Mouse (Mus musculus) natural killer cell, adult 2 months (primary cell): ENCODE results near the gene Ntrk3.

Experiments
- DNase-seq, 2 experiments: peaks; one replicate each; pipeline ENCODE4 v3.0.0; 2022; ENCODE audit warnings: low spot score in 2 of 2

Gene Ntrk3

DNA sequence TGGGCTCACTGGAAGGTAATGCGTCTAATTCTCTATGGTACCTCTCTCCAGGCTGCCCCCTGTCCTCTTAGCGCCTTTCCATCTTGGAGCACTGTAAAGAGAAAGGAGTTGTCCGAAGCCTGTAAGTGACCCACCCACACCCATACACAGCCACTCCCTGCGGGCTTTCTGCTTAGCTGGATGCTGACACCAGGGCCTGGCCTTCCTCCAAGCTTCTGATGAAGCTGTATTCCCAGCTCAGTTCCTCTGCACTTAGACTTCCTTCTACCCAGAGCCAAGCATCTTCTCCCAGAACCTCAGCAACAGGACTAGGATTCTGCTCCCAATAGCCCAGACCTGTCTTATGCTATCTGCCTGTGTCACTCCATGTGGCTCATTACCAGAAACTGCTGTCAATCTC, 114.1 kb downstream of the Ntrk3 start:
- no peak for DNase-seq

DNA sequence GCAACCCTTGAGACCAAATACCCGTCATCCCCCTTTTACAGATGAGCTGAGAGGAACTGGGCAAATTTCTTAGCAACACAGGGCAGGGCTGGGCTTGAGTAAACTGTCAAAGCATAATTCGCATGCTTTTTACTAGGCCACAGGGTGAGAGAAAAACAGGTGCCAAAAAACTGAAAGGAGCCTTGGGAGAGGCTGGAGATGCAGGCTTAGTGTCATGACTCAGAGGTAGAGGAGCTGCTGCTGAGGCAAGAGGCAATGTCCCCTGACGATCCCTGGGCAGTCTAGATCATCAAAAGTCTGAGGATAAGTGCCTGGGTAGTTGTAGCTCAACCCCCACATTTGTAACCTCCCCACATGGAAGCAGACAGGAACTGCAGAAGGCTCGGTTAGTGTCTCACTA, 116.7 kb downstream of the Ntrk3 start:
- no peak for DNase-seq

DNA sequence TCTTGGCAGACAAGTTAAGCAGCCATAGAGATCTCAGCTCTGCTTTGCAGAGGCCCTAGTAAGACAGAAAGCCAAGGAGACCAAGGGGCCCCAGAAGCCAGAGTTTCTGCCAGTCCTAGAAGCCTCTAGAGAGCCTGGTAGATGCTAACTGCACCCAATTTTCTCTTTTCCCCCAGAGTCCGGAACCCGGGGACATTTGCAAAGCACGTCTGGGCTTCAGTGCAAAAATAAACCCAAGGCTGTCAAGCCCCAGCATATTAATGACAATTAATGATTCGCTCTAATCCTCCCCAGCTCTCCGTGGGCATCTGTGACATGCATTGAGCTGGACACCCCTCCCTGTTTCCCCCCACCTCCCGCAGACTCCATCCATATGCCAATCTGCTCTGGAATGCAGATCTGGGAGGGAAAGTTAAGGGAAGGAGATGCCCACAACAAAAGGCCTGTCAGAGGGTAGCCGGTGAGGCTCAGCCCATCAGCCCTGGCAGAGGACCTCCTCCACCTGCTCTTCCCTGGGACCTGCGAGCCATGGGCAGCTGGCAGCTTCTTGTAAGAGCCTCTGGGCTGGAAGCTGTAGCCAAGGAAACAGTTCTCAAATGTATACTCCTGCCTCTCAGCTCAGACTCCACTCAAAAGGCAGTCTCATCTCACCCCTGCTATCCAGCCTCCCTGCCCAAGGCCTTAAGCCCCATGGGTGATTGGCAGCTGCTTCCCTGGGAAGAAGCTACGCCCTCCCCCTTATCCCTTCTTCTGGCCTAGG, 117.8 kb downstream of the Ntrk3 start:
- no peak for DNase-seq

DNA sequence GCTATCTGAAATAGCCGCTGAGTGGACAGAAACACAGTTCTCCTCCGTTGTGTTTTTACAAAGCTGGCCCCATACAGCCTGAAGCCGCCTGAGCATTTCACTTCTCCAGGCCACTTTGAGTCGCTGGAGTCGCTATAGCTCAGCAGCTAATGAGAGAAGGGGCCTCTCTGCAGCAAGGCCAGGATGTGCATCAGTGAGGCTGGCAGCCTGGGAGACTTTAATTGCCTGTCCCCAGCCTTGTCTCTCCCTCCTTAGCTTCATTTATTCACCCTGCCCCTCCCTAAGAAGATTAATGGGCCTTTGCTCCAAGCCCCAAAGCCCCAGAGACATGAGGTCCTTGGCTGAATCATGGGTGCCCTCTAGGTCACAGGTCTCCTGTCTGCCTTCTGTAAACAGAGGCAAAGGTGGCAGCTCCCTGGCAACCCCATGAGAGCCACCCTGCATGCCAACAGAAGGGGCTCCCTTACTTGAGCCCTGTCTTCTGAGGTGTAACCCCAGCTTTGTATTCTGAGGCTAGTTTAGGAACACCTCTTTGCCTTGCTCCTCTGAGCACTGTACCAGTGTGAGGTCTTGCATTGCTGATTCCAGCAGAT, 132.2 kb downstream of the Ntrk3 start:
- no peak for DNase-seq

DNA sequence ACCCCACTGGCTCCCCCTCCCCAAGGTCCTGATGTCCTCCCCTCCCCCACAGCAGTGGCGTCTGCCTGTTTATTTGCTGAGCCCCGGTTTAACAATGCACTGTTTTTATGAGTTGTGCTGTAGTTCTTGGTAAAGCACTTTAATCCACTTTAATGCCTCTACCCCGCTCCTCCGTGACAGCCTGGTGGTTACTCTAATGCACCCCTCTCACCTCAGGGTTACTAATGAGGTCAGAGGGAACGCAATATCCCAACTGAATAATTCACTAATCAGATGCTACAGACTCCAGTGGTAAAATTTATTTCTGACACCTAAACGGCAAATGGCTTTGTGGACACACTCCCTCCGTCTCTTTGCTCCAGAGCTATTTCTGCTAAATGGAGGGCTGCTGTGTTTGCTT, 133.9 kb downstream of the Ntrk3 start:
- no peak for DNase-seq

DNA sequence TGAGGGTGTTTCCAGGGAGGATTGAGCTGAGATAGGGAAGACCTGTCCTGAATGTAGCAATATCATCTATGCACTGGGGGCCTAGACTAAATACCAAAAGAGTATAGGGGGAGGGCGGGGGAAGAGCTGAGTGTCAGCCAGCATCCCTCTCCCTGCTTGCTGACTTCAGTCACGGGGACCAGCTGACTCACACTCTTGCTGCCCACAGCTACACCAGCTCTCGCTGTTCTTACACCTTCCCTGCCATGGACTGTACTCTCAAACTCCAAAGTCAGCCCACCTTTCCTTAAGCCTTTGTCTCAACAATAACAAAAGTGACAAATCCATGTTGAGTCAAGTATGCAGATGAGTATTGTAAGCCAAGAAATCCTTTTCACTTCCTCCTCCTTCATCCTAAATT, 136.0 kb downstream of the Ntrk3 start:
- no peak for DNase-seq

DNA sequence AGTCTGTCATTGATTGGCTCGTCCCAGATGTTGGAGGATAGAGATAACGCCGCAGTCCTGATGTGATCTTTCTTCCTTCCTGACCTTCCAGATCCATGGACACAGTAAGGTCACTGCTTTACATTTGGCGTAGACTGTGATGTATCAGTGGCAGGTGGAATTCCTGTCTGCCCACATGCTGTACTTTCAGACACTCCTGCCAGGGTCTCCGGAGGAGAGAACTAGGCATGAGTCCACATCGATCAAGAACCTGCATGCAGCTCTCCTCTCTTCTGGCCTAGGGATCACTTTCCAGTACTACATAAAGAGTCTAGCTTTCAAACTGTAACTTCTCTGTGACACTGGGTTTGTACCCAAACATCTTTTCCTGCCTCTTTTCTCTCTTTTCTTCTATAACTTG, 136.9 kb downstream of the Ntrk3 start:
- no peak for DNase-seq

DNA sequence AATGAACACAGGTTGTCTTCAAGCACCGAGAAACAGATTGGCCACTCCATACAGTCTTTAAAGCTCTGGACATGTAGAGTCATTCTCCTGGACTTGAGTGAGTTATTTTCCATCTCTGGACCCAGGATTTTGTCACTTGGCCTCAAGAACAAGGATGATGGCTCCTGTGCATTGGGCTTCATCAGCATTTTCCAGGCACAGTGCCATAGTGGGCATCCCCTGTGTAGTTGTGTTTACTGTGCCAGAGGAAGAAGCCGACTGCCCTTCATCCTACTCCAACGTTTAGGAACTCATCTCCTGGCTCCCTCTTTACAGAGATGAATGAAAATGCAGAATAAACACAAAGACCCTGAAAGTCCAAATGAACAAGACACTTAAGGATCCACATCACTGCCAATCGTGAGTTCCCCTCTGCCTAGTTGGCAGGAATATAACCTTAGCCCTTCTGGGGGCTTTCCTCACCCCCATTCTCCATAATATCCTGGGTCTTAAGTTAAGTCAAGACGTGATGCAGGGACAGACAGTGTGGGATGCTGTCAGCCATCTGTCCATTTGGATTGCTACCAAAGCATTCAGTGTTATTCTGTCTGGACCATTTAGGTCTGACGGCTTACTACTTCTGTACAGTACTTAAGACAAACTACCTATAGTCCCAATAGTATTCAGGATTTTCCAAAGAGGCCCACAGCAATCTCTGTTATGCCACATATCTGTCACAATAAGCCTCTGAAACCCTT, 137.7 kb downstream of the Ntrk3 start:
- no peak for DNase-seq

DNA sequence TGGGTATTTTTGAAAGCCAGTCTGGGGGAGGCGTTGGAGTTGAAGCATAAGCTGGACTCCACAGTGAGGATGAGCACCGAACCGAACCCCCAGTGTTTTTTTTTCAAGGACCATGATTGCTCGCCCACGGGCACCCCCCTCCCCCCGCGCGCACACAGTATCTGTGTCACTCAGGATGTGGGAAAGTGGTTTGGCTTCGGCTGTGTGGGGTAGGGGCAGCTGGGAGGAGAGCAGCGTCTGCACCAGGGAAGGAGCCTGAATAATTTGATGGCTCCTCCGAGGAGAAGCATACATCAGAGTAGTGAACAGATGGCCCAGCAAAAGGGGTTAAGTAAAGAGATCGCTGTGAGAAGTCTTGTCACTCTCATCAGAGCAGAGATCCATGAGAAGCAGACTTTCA, 139.7 kb downstream of the Ntrk3 start:
- no peak for DNase-seq

DNA sequence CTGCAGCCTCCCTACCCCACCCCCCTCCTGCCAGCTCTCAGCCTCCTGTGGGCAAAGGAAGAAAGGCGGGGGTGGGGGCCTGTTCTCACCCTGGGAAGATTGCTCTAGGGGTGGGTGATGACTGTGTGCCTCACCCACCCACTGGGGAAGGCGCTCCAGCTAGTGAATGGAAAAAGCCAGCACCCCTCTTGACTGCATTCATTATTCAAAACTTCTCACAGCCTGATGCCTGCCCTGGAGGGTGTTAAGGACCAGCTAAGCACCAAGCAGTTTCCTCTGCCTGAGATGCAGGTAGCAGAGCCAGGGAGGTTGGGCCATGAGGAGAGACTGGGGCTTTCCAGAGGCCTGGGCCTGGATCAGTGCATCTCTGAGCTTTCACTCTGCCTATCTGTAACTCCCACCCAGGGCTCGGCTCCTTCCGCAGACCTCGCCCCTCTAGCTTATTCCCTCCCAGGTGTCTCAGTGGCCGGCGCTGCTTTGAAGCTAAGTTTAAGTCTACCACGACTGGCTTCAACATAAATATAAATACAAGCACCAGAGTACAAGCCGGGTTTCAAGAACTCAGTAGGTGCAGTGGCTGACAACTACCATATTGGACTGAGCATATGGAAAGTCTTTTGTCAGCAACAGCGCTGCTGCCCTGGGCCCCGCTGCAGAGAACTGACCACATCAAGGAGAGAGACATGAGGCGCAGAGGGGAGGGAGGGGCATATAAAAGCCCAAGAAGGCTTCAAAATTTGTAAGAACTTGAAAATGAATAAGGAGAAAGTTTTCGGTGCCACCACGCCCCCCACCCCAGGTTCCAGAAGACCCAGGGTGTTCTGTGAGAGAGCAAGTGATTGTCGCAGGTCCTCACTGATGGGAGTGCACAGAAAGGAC, 140.3 kb downstream of the Ntrk3 start:
- no peak for DNase-seq

DNA sequence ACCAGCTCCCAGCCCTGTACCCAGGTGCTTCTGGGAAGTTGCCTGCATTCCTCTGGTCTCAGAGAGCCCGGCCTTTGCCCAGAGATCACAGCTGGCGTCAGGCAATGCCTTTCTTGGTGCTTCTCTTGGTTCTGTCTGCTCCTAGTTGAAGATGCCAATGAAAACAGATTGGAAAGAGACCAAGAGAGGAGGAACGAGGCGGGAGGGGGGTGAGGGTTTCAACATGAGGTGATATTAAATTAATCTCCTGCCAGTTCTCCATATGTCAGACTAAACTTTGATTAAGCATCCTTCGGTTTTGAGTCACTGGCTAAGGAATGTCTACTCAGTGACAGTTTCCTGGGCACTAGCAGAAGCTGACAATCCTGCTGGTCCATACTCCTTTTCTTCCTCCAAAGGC, 141.3 kb downstream of the Ntrk3 start:
- no peak for DNase-seq

DNA sequence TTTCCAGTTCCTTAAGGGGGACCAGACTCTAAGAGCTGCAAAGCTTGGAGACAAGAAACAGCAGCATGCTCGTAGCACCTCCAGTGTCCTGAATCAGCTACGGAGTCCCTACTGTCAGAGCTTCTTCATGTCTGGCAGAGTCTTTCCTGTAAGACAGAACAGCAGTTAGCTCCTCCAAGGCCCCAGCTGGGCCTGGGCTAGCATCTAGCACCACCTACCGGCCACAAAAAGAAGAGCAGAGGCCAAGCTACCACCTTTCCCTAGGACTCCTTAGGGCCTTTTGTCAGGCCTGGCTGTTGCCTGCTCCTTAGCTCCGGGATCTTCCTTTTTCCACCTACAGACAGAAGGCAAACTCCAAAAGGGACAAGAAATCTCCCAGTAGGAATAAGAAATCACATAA, 141.9 kb downstream of the Ntrk3 start:
- DNase-seq: peak in 1 of 2 experiments; percentile 21

DNA sequence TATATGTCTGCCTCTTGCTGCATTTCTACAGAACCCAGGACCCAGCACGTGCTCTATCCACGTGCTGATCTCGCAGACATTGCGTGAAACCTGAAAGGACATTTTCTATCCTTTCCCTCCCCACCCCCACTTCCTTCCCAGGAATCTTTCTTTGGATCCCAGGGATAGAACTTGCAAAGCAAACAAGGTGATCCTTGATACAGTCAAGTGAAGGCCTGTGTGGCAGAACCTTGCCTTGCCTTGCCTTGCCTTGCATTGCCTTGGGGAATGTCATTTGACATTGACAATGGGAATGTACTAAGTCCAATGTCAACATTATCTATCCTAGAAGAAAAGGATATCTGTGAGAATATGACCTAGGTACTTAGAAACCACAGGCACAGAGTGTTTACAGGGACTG, 144.9 kb downstream of the Ntrk3 start:
- DNase-seq: no peak

DNA sequence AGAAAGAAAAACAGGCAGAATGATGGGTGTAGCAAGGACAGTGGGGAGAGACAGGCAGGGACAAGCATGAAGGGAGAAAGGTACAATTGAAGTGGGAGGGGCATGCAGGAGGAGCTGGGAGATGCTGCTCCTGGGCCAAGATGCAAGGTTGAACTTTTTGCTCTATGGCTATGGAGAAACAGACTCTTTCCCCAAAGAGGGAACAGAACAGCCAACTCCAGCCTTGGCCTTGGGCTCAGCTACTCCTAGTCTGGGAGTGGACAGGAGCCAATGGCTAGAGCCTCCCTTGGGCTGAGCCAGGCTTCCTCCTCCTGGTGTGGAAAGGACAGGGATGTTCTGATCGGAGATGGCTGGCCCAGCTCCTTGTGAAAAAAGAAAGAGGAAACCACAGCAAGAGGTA, 145.6 kb downstream of the Ntrk3 start:
- no peak for DNase-seq

DNA sequence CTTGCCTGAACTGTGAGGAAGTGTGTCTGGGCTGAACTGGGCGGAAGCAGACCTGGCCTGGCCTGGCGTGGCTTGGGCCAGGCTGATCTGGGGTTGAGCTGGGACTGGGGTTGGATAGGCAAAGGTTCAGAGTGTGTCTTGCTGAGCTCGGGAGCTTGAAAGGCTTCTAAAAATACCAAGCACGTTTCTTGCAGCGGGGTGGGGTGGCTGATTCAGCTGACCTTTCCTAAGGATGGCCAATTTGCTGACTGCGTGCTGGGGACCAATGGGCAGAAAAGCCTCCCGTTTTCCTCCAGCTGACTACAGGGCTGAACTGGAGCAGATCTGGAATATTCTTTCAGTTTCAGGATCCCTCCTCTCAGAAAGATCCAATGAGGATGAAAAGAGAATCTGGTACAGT, 148.0 kb downstream of the Ntrk3 start:
- DNase-seq: no peak

DNA sequence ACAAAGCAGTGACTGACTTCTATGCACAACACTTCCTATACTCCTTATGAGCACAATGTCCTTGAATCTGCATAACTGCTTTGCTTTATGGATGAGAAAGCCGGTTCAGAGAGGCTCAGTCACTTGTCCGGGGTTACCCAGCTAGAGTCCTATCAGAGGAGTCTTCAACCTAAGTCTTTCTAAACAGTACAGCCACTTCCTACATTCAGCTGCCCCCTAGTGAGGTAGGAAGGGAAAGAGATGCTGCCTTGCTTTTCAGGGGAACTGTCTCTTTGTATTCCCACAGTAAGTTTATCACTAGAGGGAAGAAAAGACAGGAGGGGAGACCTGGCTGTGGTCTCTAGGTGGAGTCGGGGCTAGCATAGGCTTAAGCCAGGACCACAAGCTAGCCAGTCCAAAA, 151.0 kb downstream of the Ntrk3 start:
- no peak for DNase-seq

DNA sequence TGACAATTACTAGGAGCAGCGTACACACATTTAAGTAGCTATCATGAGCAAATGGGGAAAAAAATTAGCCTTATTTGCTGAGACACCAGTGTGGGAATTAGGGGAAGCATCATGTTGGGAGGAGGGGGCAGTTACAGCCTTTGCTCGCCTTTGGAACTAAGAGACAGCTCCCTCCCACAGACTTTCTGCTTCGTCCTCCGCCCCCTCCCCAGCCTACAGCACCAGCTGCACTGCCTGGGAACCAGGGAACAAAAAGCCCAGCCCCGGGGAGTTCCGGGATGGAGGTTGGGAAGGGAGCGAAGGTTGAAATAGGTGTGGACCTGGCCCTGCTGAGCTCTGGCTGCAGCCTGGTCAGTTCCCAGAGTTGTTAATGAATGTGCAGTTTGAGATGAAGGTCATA, 151.9 kb downstream of the Ntrk3 start:
- DNase-seq: no peak

DNA sequence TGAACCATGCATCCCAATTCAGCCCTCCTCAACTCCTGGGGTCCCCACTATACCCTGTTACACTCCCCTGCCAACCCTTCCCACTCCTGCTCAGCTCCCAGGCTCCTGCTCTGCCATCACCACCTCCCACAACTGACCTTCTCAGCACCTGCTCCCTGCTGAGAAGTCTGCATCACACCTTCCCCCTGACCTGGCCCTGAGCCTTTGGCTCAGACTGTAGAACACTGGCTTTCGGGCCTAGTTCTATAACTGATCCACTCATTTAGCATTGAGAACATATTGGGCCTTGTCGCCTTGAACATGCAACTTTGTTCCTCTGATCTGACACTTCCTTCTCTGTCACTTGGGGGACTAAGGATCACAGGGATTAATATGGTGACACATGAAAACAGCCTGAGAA, 152.9 kb downstream of the Ntrk3 start:
- DNase-seq: no peak

DNA sequence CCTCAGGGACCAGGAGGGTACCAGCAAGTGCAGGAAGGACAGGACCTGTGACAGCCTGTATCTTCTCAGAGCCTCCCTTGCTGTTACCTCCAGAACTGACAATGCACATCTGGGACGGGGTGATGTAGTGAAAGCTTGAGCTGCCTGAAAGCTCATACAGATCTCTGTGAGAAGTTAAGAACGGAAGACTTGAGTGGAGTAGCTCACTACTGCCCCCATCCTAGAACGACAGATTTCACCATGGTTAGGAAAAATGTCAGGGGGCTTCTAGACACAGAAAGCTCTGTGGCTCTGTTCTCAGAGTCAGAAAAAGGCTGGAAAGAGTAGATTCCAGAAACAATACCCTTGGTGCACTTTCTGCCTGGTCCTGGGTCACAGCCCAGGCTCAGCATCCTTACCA, 153.3 kb downstream of the Ntrk3 start:
- no peak for DNase-seq

DNA sequence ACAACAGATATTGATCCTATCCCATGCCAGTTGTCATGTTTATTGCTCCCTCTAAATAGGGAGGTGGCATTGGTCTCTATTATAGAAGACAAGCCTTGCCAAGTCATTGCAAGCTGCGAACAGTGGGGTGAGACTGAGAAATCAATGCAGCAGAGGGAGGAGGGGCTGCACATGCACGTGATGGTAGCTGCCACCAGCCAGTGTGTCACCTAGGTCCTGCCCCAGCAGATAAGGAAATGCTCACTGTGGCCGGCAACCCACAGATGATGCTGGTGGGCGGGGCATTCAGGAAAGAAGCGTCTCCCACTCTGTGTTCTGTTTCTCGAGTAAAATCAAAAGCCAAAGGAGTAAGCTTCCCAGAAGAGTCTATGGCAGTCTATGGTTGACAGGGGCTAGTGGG, 154.1 kb downstream of the Ntrk3 start:
- no peak for DNase-seq

DNA sequence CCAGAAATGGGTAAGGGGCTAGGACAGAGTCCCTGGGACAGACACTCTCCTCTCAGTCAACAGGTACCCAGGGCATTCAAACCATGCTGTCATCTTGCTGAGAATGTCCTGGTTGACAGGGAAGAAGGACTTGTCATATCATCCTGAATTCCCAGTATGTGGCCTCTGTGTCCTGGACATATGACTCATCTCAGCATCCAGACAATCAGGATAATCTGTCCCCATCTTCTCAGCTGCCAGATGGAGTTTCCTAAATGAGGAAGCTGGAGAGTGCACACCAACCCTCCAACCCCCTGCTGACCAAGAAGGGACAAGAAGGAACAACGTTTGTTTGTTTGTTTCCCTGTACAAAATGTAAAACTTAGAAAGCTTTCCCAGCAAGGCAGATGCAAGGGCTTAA, 156.5 kb downstream of the Ntrk3 start:
- no peak for DNase-seq
